In the genomic region with DNA sequence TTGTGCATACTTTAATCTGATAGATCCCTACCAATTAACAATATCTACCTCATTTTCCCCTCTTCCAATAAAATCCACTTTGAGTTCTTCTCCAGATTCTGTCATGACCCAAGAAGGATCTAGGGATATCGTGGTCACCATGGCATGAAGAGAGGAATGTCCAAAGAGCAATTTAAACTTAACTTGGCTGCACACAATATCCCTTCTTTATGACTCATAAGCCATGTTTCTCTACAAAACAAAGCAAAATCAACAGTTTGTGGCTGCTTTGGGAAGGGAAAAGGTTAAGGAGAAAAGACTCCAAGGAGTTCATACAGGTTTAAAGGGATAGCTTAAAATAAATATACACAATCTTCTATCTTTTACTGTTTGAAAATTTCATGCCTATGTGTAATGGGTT, we compare ENCODE assay signal across 24 mouse cellular contexts.
"Had no signal": no experiment of that assay in that cellular context is flagged by ENCODE, and none has a peak within 500 bp of the region (broad histone marks: within the 10 kb centered on the region; RNA-seq: fewer than 3 reads in every experiment).

No protein-coding gene starts in this region.

- H3K27ac ChIP-seq: kidney, embryonic 15.5 days; left cerebral cortex, adult 2 months; limb, embryonic 12.5 days; limb, embryonic 15.5 days; liver, embryonic 14.5 days; midbrain, embryonic 10.5 days; midbrain, embryonic 13.5 days; neural tube, embryonic 13.5 days; stomach, embryonic 15.5 days had no signal

- DNase-seq: kidney, postnatal 10 days; kidney, postnatal 36 days; layer of hippocampus, postnatal 36 days; left cerebral cortex, postnatal 4 days; liver, postnatal 0 days; lung, embryonic 14.5 days; retina, postnatal 1 day; right cerebral cortex, postnatal 25 days; spleen, adult 18-20 months; thymus, adult 18-20 months; thymus, postnatal 36 days had no signal

- H3K4me1 ChIP-seq: kidney, embryonic 15.5 days; limb, embryonic 12.5 days; limb, embryonic 15.5 days; stomach, embryonic 15.5 days had no signal

- H3K27me3 ChIP-seq: kidney, embryonic 15.5 days; limb, embryonic 12.5 days; limb, embryonic 15.5 days; megakaryocyte, embryonic 14.5 days; midbrain, embryonic 13.5 days; neural tube, embryonic 13.5 days; stomach, embryonic 15.5 days had no signal

- ATAC-seq: liver, postnatal 0 days; lung, postnatal 0 days; midbrain, embryonic 13.5 days; midbrain, embryonic 16.5 days had no signal

- H3K4me3 ChIP-seq: kidney, embryonic 15.5 days; left cerebral cortex, adult 2 months; limb, embryonic 12.5 days; limb, embryonic 15.5 days; megakaryocyte, embryonic 14.5 days; midbrain, embryonic 10.5 days; midbrain, embryonic 13.5 days; myocyte; neural tube, embryonic 13.5 days; stomach, embryonic 15.5 days had no signal
